Mouse (Mus musculus): ENCODE measurements at regions not wholly inside any gene's neighbourhood (a gene's known extent, or its start where the extent isn't known, plus 50 kb on each side); places are given as distances from the start of the nearest gene placed in this dataset.

DNA sequence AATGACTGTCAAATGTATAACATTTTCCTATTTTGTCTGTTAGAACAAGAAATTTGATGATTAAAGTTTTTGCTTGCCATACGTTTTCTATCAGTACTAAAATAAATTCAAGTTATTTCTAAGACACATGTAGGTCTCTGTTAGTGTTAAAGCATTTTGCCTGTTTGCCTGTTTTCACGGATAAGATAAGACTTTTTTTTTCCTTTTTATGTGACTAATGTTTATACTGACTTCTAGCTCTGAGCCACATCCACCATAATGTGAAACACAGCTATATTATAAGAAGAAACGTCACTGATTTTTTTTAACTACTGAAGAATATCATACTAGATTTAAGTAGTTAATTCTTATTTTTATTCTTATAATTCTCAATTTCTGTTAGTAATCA is 1012.6 kb downstream of the Cdh8 start:
- no peak for DNase-seq (ENCODE audit: low spot score in 2 of 2)

DNA sequence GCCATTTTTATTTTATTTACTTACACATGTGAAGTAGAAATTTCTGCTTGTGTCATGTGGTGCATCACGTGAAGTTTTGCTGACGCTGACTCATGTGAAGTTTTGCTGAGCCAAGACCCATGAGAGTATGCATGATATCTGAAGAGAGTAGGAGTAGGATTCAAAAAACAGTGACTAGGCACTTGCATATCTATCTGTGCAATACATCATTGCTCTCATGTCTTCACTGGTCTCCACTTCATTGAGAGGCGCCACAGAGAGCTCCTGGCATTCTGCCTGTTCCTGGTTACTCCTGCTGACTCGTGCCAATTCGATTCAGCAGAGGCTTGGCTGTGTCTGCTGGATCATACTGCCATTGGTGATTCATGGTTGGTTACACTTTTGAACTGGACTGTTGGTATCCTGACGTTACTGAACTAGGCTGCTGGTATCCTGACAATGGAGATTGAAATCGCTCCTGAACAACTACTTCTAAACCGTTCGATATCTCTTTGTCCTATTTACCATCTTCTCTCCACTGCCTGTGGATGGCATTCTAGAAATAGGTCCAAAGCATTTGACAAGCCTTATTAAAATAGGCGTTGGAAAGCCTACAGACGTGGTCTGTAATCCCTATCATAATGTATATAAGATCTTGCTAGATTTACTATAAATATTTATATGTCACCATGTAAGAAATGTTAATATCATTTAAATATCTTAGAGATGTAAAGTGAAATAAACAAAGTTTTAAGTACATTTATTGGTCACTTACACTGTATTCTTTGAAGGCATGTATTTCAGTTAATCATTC is 1013.2 kb downstream of the Cdh8 start:
- no peak for DNase-seq (ENCODE audit: low spot score in 2 of 2)

- DNase-seq (ENCODE audit: low spot score in 2 of 2) = peak in 1 of 2 experiments; percentile 5
These were observed 1034.5 kb downstream of the Cdh8 start for GRCm38 (mm10) chr8:98381815-98382214.

- DNase-seq (ENCODE audit: low spot score in 2 of 2) = peak in 1 of 2 experiments; percentile 42
These were observed 1035.9 kb downstream of the Cdh8 start for GRCm38 (mm10) chr8:98380387-98380786.

DNA sequence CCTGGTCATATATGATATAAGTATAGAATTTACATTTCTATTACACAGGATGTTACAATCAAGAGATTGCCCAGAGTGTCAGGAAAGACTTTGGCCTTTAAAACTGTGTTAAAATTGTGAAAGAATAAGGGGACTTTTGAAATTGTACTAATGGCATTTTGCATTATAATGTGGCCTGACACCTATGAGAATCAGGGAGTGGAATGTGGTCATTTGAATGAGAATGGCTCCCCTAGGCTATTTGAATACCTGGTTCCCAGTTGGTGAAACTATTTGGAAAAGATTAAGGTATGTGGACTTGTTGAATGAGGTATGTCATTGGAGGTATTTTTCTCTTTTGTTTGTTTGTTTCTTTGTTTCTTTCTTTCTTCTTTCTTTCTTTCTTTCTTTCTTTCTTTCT is 1038.5 kb downstream of the Cdh8 start:
- no peak for DNase-seq (ENCODE audit: low spot score in 2 of 2)

DNA sequence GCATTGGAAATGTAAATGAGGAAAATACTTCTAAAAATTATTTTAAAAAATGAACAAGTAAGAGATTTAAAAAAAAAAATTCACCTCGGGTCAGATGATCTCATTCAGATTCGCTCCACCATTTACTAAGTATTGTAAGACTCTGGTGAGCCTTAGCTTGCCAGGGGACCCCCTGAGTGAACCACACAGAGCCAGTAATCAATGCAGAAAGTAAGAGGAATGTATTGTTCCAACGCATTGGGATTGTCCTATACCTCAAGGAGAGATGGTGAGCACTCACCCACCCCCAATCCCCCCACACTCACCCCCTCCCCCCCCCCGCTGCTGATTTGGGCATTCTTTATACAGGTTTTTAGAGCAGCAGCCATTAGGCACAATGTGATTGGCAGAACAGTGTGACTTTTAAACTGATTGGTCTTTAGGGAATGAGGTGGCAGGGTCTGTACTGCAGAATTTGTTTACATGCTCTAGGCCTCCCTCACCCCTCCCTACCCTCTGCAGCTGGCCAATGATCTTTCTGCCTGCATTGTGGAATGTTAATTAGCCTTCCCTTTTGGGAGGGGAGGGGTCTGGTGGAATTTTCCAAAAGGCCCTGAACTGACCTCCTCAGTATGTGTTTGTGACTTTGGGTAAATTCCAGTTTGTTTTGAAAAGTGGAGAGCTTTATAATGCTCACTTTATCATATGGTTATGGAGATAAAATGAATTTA is 1043.4 kb downstream of the Cdh8 start:
- no peak for DNase-seq (ENCODE audit: low spot score in 2 of 2)

DNA sequence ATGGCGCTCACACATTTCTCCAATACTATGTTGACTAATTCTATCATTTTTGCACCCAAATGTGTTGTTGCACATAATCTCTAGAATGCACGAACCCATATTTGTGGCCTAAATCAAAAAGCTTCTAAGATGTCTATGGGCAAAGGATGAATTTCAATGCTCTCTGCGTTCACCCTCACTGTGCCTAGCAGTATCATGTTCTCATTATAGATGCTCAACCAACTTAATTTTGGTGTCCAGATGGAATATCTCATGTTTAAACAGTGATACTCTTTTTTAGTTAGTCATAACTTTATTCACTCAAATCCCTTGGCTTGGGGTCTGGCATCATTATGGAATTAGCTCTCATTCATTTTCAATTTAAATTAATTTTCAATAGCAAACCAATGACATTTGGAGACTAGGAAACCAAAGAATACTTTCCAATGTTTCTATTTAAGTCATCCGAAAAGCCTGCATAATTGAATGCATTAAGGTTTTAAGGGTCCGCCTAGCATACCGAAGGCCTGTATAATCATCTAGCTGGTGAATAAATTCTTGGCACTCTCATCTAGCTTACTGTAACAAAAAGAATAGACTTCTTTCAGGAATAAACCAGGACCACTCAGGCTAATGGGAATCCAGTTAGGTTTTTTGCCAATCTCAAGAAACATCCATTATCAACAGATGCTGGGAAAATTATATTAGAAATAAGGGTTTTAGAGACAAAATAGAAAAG is 1050.7 kb downstream of the Cdh8 start:
- no peak for DNase-seq (ENCODE audit: low spot score in 2 of 2)

GRCm38 (mm10) chr8:98337279-98337678 is 1079.0 kb downstream of the Cdh8 start:
- DNase-seq (ENCODE audit: low spot score in 2 of 2) = no peak

DNA sequence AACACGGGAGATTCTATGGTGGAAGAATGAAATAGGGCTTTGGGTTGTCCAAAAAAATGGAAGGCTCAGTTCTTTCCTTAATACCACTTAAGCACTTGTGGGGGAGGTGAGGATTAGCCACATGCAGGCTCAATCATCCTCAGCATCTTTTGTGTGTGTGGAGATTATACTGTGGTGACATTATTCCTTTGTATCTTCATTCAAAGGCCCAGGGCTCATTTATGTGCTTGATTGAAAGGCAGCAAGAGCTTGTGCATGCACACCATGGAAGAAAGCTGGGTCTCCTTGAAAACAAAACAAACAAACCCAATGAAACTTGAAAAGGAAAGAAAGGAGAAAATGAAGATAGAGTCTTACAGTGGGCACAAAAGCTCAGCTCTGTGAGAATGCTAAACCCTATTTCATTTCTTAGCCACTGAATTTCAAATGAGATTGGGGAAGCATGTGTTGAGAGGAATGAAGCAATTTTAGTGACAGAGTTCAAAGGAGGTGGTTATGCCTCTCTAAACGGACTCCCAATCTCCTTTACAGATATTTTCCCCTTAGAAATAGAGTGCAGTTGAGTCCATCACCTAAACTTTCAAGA is 1106.8 kb downstream of the Cdh8 start:
- DNase-seq (ENCODE audit: low spot score in 2 of 2) = no peak

- peak in 1 of 2 experiments; percentile 14 for DNase-seq (ENCODE audit: low spot score in 2 of 2)
These were observed 1121.3 kb downstream of the Cdh8 start for GRCm38 (mm10) chr8:98294975-98295374.

DNA sequence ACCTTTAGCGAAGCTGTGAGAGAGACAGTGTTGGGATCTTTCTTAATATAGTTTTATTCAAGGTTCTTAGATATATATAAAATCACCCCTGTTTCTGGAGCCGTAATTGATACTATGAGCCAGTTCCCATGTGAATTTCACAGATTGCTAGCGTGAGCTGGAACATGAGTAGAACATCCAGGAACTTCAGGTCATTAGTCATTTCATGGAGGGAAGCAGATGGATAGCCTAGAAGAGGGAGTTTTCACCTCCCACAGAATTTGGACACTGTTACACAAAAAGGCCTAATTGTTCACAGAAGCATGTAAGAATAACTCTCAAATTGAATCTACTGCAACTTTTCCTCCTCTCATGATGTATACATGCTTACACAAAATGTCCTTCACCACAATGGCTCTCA is 1156.0 kb downstream of the Cdh8 start:
- DNase-seq (ENCODE audit: low spot score in 2 of 2) = peak; percentile 1 to 61

DNA sequence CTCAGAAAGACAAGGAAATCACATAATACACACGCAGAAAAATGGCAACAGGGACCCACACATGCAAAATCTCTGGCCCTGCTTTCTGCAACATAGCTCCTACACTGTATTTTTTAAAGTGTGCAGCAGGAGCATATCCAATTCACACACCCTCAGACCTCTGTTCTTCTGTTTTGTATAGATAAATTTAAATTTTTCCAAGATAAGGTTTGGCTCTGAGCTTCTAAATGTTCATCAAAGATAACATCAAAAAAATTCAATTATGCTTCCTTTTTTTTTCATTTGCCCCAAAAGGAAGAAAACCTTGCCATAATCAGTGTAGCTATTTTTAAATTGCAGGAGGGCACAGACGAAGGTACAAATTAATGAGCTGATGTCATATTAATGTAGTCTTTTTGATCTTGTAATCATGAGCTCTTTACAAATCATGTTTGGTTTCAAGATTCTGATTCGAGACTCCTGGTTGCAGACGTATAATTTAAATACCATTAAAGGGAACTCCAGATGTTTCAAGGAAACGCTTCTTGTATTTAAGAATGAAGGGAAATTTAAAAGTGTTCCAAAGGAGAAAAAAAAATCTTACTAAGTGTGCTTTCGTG is 1172.8 kb downstream of the Cdh8 start:
- no peak for DNase-seq (ENCODE audit: low spot score in 2 of 2)

DNA sequence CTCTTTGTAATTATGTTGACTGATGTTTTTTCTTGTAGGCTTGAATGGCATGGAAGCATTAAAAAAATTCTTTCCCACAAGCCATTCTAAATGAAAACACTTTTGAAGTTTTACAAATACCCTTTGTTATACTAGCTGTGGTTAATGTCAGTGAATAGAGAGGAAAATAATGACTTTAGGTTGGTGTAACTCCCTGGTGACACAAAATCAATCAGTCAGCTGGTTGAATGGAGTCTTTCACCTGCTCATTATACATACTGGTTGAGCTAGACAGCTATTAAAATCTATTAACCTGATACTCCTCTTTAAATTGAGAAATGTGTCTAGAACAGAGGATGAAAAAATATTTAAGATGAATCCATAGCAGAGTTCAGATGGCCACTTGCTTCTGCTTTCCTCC is 1202.3 kb downstream of the Cdh8 start:
- no peak for DNase-seq (ENCODE audit: low spot score in 2 of 2)
